Mouse (Mus musculus) lung, postnatal 0 days (tissue): ENCODE results near the gene Adamtsl5.

ENCODE experiments used
- CTCF ChIP-seq: IDR thresholded peaks from 2 replicates; pipeline ENCODE4 v1.5.1; 2016; ENCODE audit warnings: antibody characterized with exemption, mild to moderate bottlenecking
- EP300 ChIP-seq: IDR thresholded peaks from 2 replicates; pipeline ENCODE4 v1.6.1; 2016; ENCODE audit warnings: antibody characterized with exemption, mild to moderate bottlenecking, control low read depth

DNA sequence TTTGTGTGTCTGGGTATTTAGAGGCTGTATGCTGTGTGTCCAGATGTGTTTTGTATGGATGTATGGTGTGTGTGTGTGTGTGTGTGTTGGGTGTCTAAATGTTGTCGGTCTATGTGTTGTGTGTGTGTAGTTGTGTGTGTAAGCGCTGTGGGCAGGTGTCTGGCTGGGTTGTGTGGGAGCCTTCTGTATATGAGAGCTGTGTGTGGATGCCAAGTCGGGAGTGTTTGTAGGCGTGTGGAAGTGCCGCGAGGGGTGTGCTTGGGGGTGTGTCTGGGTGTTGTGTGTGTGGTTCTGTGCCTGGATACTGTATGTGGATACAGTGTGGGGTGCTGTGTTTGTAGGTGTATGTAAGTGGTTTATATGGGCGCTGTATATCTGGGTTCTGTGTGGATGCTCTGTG lies 9.1 kb upstream of the Adamtsl5 start:
- no peak for TF ChIP-seq CTCF
- TF ChIP-seq EP300 = no peak
